Mouse (Mus musculus) lung, embryonic 15.5 days (tissue): ENCODE measurements around the gene Kif1a. TPM values are rescaled to one million over a fixed set of nuclear protein-coding genes. Genes with fewer than 3 reads are reported as not detected.
A peak's percentile ranks its signal among the peaks of the same experiment; 100 is the strongest.

ENCODE experiments used
- ATAC-seq: fragments of 200-750 bp; cut with Nextera tagmentation; 2 replicates; pipeline ENCODE4 v1.8.0; 2017; ENCODE audit warnings: moderate number of reproducible peaks, borderline replicate concordance; ENCODE audit not compliant: low FRiP score, low TSS enrichment; ENCODE audit errors: extremely low read depth
- H3K27ac ChIP-seq: fragments of 300-500 bp; sonication (generic); 2 replicates; pipeline ENCODE4 v1.5.1; 2015; ENCODE audit warnings: moderate library complexity, mild to moderate bottlenecking, inconsistent platforms
- H3K27me3 ChIP-seq: fragments of 300-500 bp; sonication (generic); 2 replicates; pipeline ENCODE4 v1.6.1; 2015; ENCODE audit warnings: inconsistent platforms
- H3K36me3 ChIP-seq: fragments of 300-500 bp; sonication (generic); 2 replicates; pipeline ENCODE4 v1.6.1; 2015; ENCODE audit warnings: inconsistent platforms
- H3K4me1 ChIP-seq: fragments of 300-500 bp; sonication (generic); 2 replicates; pipeline ENCODE4 v1.6.1; 2015; ENCODE audit warnings: inconsistent platforms
- H3K4me2 ChIP-seq: fragments of 300-500 bp; sonication (generic); 2 replicates; pipeline ENCODE4 v1.6.1; 2015; ENCODE audit warnings: inconsistent platforms, mild to moderate bottlenecking, moderate library complexity
- H3K4me3 ChIP-seq: fragments of 300-500 bp; sonication (generic); 2 replicates; pipeline ENCODE4 v1.5.1; 2015; ENCODE audit warnings: mild to moderate bottlenecking, inconsistent platforms
- H3K9ac ChIP-seq: fragments of 300-500 bp; sonication (generic); 2 replicates; pipeline ENCODE4 v1.6.1; 2015; ENCODE audit warnings: inconsistent platforms
- H3K9me3 ChIP-seq: fragments of 300-500 bp; sonication (generic); 2 replicates; pipeline ENCODE4 v1.6.1; 2016; ENCODE audit warnings: inconsistent platforms
- WGBS: fragments of 180-500 bp; shearing (Covaris S2); methylation state at CpG from one replicate; pipeline ENCODE4 v1.1.7; 2015; 5-methylcytosine and 5-hydroxymethylcytosine counted together
- polyA plus RNA-seq: library from polyadenylated mRNA; unstranded; fragments of >200 nt; fragmentation: Nextera tagmentation; extraction: Ambion mirVana; gene quantifications from 2 replicates; pipeline ENCODE4 v1.2.1, GENCODE M21; 2015

Gene Kif1a
- 6.5 and 10.8 TPM in 2 replicates for polyA plus RNA-seq

- Histone ChIP-seq H3K27me3 (peaks cover 52% of the 10 kb centered on the region), H3K4me3 (peak within 1 kb of the TSS; percentile 46), H3K4me1 (peaks cover 20% of the 10 kb centered on the region), H3K4me2 (peak within 1 kb of the TSS; percentile 87), H3K27ac (no peak within 1 kb of the TSS), H3K9me3 (no peaks in the 10 kb centered on the region), H3K9ac (peak within 1 kb of the TSS; percentile 30), H3K36me3 (no peaks in the 10 kb centered on the region)
- ATAC-seq = peak; percentile 52; the same call in 1 of the 2 replicates
- WGBS = under 1% methylated on average over 39 of the region's 39 CpGs
These were observed at the start of gene Kif1a for GRCm38 (mm10) chr1:93101571-93102061. TSS of gene Kif1a (minus strand) at chr1:93101951.

- Histone ChIP-seq H3K9ac (no peak overlapping the region), H3K4me2 (no peak overlapping the region), H3K4me3 (no peak overlapping the region), H3K4me1 (peaks cover 6% of the 10 kb centered on the region; the same call in 1 of the 2 replicates), H3K9me3 (no peaks in the 10 kb centered on the region), H3K27me3 (no peaks in the 10 kb centered on the region), H3K36me3 (no peaks in the 10 kb centered on the region), H3K27ac (no peak overlapping the region)
- no peak for ATAC-seq
- 54% methylated on average over 2 of the region's 2 CpGs for WGBS
These were observed 49.3 kb upstream of the Kif1a start for GRCm38 (mm10) chr1:93150907-93151661.

GRCm38 (mm10) chr1:93144176-93144575 lies 42.4 kb upstream of the Kif1a start:
- no peak overlapping the region for H3K9ac ChIP-seq
- H3K4me2 ChIP-seq = no peak overlapping the region
- no peak overlapping the region for H3K4me3 ChIP-seq
- H3K27ac ChIP-seq = no peak overlapping the region
- 74% methylated on average over 9 of the region's 9 CpGs for whole genome bisulfite sequencing
- H3K27me3 ChIP-seq = no peaks in the 10 kb centered on the region
- no peak for ATAC-seq
- no peaks in the 10 kb centered on the region for H3K4me1 ChIP-seq
- no peaks in the 10 kb centered on the region for H3K36me3 ChIP-seq
- H3K9me3 ChIP-seq = no peaks in the 10 kb centered on the region

- H3K4me2 ChIP-seq = no peak overlapping the region
- no peak overlapping the region for H3K9ac ChIP-seq
- H3K9me3 ChIP-seq = no peaks in the 10 kb centered on the region
- WGBS = 64% methylated on average over 1 of the region's 1 CpGs
- no peak for ATAC-seq
- H3K4me3 ChIP-seq = no peak overlapping the region
- no peaks in the 10 kb centered on the region for H3K4me1 ChIP-seq
- H3K36me3 ChIP-seq = no peaks in the 10 kb centered on the region
- H3K27ac ChIP-seq = no peak overlapping the region
- H3K27me3 ChIP-seq = no peaks in the 10 kb centered on the region
These were observed 41.1 kb upstream of the Kif1a start for GRCm38 (mm10) chr1:93142871-93143270.

GRCm38 (mm10) chr1:93139713-93140112 lies 38.0 kb upstream of the Kif1a start:
- no peaks in the 10 kb centered on the region for H3K27me3 ChIP-seq
- no peak overlapping the region for H3K4me3 ChIP-seq
- no peak overlapping the region for H3K9ac ChIP-seq
- 66% methylated on average over 7 of the region's 7 CpGs for WGBS
- H3K27ac ChIP-seq = no peak overlapping the region
- no peak overlapping the region for H3K4me2 ChIP-seq
- H3K36me3 ChIP-seq = no peaks in the 10 kb centered on the region
- ATAC-seq = no peak
- no peaks in the 10 kb centered on the region for H3K9me3 ChIP-seq
- H3K4me1 ChIP-seq = no peaks in the 10 kb centered on the region

- Histone ChIP-seq H3K27ac (no peak overlapping the region), H3K4me1 (no peaks in the 10 kb centered on the region), H3K4me2 (no peak overlapping the region), H3K36me3 (no peaks in the 10 kb centered on the region), H3K4me3 (no peak overlapping the region), H3K9me3 (no peaks in the 10 kb centered on the region), H3K9ac (no peak overlapping the region), H3K27me3 (no peaks in the 10 kb centered on the region)
- ATAC-seq = no peak
- WGBS = 73% methylated on average over 6 of the region's 6 CpGs
These were observed 36.8 kb upstream of the Kif1a start for GRCm38 (mm10) chr1:93138534-93138933.

- Histone ChIP-seq H3K4me1 (no peaks in the 10 kb centered on the region), H3K4me3 (no peak within 1 kb of the TSS), H3K36me3 (no peaks in the 10 kb centered on the region), H3K9ac (no peak within 1 kb of the TSS), H3K9me3 (no peaks in the 10 kb centered on the region), H3K4me2 (no peak within 1 kb of the TSS), H3K27ac (no peak within 1 kb of the TSS), H3K27me3 (no peaks in the 10 kb centered on the region)
- ATAC-seq = no peak
- WGBS = 79% methylated on average over 12 of the region's 12 CpGs
These were observed 33.3 kb upstream of the Kif1a start, which contains the start of gene Agxt for GRCm38 (mm10) chr1:93135036-93135526. TSS of gene Agxt (plus strand) at chr1:93135240.

- Histone ChIP-seq H3K4me2 (no peak overlapping the region), H3K9me3 (no peaks in the 10 kb centered on the region), H3K36me3 (no peaks in the 10 kb centered on the region), H3K4me1 (no peaks in the 10 kb centered on the region), H3K4me3 (no peak overlapping the region), H3K9ac (no peak overlapping the region), H3K27ac (no peak overlapping the region), H3K27me3 (no peaks in the 10 kb centered on the region)
- no peak for ATAC-seq
- 34% methylated on average over 8 of the region's 8 CpGs for WGBS
These were observed 30.9 kb upstream of the Kif1a start for GRCm38 (mm10) chr1:93132676-93133075.

GRCm38 (mm10) chr1:93130242-93130983 lies 28.7 kb upstream of the Kif1a start:
- Histone ChIP-seq H3K9me3 (no peaks in the 10 kb centered on the region), H3K9ac (no peak overlapping the region), H3K27ac (peak overlapping the region; percentile 90), H3K4me2 (no peak overlapping the region), H3K4me1 (no peaks in the 10 kb centered on the region), H3K4me3 (no peak overlapping the region), H3K36me3 (no peaks in the 10 kb centered on the region), H3K27me3 (no peaks in the 10 kb centered on the region)
- peak; percentile 83 for ATAC-seq
- WGBS = 41% methylated on average over 10 of the region's 10 CpGs

- no peaks in the 10 kb centered on the region for H3K27me3 ChIP-seq
These were observed 27.1 kb upstream of the Kif1a start for GRCm38 (mm10) chr1:93128710-93129349.

GRCm38 (mm10) chr1:93128209-93128608 lies 26.5 kb upstream of the Kif1a start:
- no peak overlapping the region for H3K4me3 ChIP-seq
- 0 out of 2 replicates have a peak, but pooled peaks cover 6% of the 10 kb centered on the region for H3K4me1 ChIP-seq
- H3K9me3 ChIP-seq = no peaks in the 10 kb centered on the region
- H3K9ac ChIP-seq = no peak overlapping the region
- H3K36me3 ChIP-seq = no peaks in the 10 kb centered on the region
- H3K27ac ChIP-seq = no peak overlapping the region
- WGBS = 80% methylated on average over 8 of the region's 8 CpGs
- no peak for ATAC-seq
- no peaks in the 10 kb centered on the region for H3K27me3 ChIP-seq
- no peak overlapping the region for H3K4me2 ChIP-seq

More at GRCm38 (mm10) chr1:93128710-93129349, 27.1 kb upstream of the Kif1a start:
- WGBS = 22% methylated on average over 6 of the region's 6 CpGs
- ATAC-seq = no peak
- Histone ChIP-seq H3K9me3 (no peaks in the 10 kb centered on the region), H3K4me3 (no peak overlapping the region), H3K36me3 (no peaks in the 10 kb centered on the region), H3K9ac (no peak overlapping the region), H3K4me1 (0 out of 2 replicates have a peak, but pooled peaks cover 6% of the 10 kb centered on the region), H3K27ac (peak overlapping the region; percentile 45; the same call in 1 of the 2 replicates), H3K4me2 (no peak overlapping the region)
